Mouse (Mus musculus) hindbrain, postnatal 0 days (tissue): ENCODE data around the gene Nfib. TPM values are rescaled to one million over a fixed set of nuclear protein-coding genes. Genes with fewer than 3 reads are reported as not detected.

Source experiments
- ATAC-seq: fragments of 200-750 bp; cut with Nextera tagmentation; 2 replicates; pipeline ENCODE4 v1.8.0; 2017; ENCODE audit warnings: mild to moderate bottlenecking, moderate TSS enrichment, moderate library complexity
- DNase-seq: peaks from one replicate; pipeline ENCODE4 v3.0.0-alpha.2; 2015; ENCODE audit warnings: low spot score
- H3K27ac ChIP-seq: fragments of 300-500 bp; sonication (generic); 2 replicates; pipeline ENCODE4 v1.5.1; 2014; ENCODE audit warnings: mild to moderate bottlenecking
- H3K27me3 ChIP-seq: fragments of 300-500 bp; sonication (generic); 2 replicates; pipeline ENCODE4 v1.6.1; 2014; ENCODE audit warnings: low read length, mixed read lengths; ENCODE audit not compliant: insufficient read depth
- H3K36me3 ChIP-seq: fragments of 300-500 bp; sonication (generic); 2 replicates; pipeline ENCODE4 v1.6.1; 2014; ENCODE audit warnings: low read length, mixed read lengths; ENCODE audit not compliant: insufficient read depth
- H3K4me1 ChIP-seq: fragments of 300-500 bp; sonication (generic); 2 replicates; pipeline ENCODE4 v1.6.1; 2014; ENCODE audit warnings: antibody characterized with exemption, low read length, mixed read lengths; ENCODE audit not compliant: insufficient read depth
- H3K4me2 ChIP-seq: fragments of 300-500 bp; sonication (generic); 2 replicates; pipeline ENCODE4 v1.6.1; 2014; ENCODE audit warnings: low read depth, mild to moderate bottlenecking, low read length, moderate library complexity, mixed read lengths
- H3K4me3 ChIP-seq: fragments of 300-500 bp; sonication (generic); 2 replicates; pipeline ENCODE4 v1.5.1; 2014; ENCODE audit warnings: low read length
- H3K9ac ChIP-seq: fragments of 300-500 bp; sonication (generic); replicated peaks from 2 replicates; pipeline ENCODE4 v1.6.1; 2014; ENCODE audit warnings: mild to moderate bottlenecking, low read length, moderate library complexity, mixed read lengths
- H3K9me3 ChIP-seq: fragments of 300-500 bp; sonication (generic); 2 replicates; pipeline ENCODE4 v1.6.1; 2016; ENCODE audit warnings: low read length, mixed read lengths
- CTCF ChIP-seq: IDR thresholded peaks from 2 replicates; pipeline ENCODE4 v1.5.1; 2016; ENCODE audit warnings: antibody characterized with exemption, control low read depth, low read depth
- WGBS: fragments of 180-500 bp; shearing (Covaris S2); extraction: QIAGEN DNeasy Blood & Tissue Kit; methylation state at CpG from one replicate; pipeline ENCODE4 v1.1.7; 2014; 5-methylcytosine and 5-hydroxymethylcytosine counted together
- polyA plus RNA-seq: library from polyadenylated mRNA; unstranded; fragments of >200 nt; fragmentation: Nextera tagmentation; extraction: Ambion mirVana; gene quantifications from 2 replicates; pipeline ENCODE4 v1.2.1, GENCODE M21; 2015
- total RNA-seq: library from RNA; depleted of rRNA; stranded (reverse); fragments of >200 nt; gene quantifications from 2 replicates; pipeline ENCODE4 v1.2.3, GENCODE M21; 2014

The Nfib gene
- total and polyA plus RNA-seq, 2 experiments from 2014 or later: 69.8 to 112 TPM

- WGBS: 2% methylated on average over 13 of the region's 13 CpGs
- no peak for TF ChIP-seq CTCF
Observed at GRCm38 (mm10) chr4:82512335-82512734, 193.2 kb downstream of the Nfib start.

GRCm38 (mm10) chr4:82511524-82511923 is 194.0 kb downstream of the Nfib start:
- Histone ChIP-seq H3K4me3 (peak overlapping the region; percentile 81), H3K27ac (peak overlapping the region; percentile 89), H3K36me3 (no peaks in the 10 kb centered on the region), H3K4me2 (peak overlapping the region; percentile 74), H3K4me1 (peaks cover 4% of the 10 kb centered on the region; the same call in 1 of the 2 replicates), H3K27me3 (no peaks in the 10 kb centered on the region), H3K9me3 (no peaks in the 10 kb centered on the region), H3K9ac (peak overlapping the region; percentile 45)
- no peak for TF ChIP-seq CTCF
- ATAC-seq (peak; percentile 36), DNase-seq (peak; percentile 94)
- 1% methylated on average over 8 of the region's 8 CpGs for WGBS

More at GRCm38 (mm10) chr4:82512335-82512734, 193.2 kb downstream of the Nfib start:
- Histone ChIP-seq H3K36me3 (no peaks in the 10 kb centered on the region), H3K4me2 (peak overlapping the region; percentile 74), H3K9me3 (no peaks in the 10 kb centered on the region), H3K9ac (peak overlapping the region; percentile 45), H3K4me1 (peaks cover 4% of the 10 kb centered on the region; the same call in 1 of the 2 replicates), H3K27me3 (no peaks in the 10 kb centered on the region), H3K4me3 (peak overlapping the region; percentile 81), H3K27ac (peak overlapping the region; percentile 89)
- no peak for DNase-seq
- no peak for ATAC-seq

- H3K9me3 ChIP-seq: no peaks in the 10 kb centered on the region
- no peak for ATAC-seq
- DNase-seq: no peak
- TF ChIP-seq CTCF: no peak
- H3K4me3 ChIP-seq: peak overlapping the region; percentile 81
- H3K36me3 ChIP-seq: no peaks in the 10 kb centered on the region
- H3K27me3 ChIP-seq: no peaks in the 10 kb centered on the region
- 5% methylated on average over 16 of the region's 16 CpGs for WGBS
- H3K27ac ChIP-seq: peak overlapping the region; percentile 89
- H3K4me1 ChIP-seq: peaks cover 4% of the 10 kb centered on the region; the same call in 1 of the 2 replicates
- peak overlapping the region; percentile 74 for H3K4me2 ChIP-seq
- H3K9ac ChIP-seq: peak overlapping the region; percentile 45
Observed at GRCm38 (mm10) chr4:82511001-82511513, 194.5 kb downstream of the Nfib start.

- H3K36me3 ChIP-seq: no peaks in the 10 kb centered on the region
- peak overlapping the region; percentile 99 for H3K9ac ChIP-seq
- H3K4me3 ChIP-seq: peak overlapping the region; percentile 81
- peak overlapping the region; percentile 98 for H3K27ac ChIP-seq
- ATAC-seq (no peak), DNase-seq (no peak)
- H3K4me2 ChIP-seq: peak overlapping the region; percentile 74
- H3K27me3 ChIP-seq: no peaks in the 10 kb centered on the region
- no peak for TF ChIP-seq CTCF
- 17% methylated on average over 4 of the region's 4 CpGs for WGBS
- H3K4me1 ChIP-seq: peaks cover 4% of the 10 kb centered on the region; the same call in 1 of the 2 replicates
- no peaks in the 10 kb centered on the region for H3K9me3 ChIP-seq
Observed at GRCm38 (mm10) chr4:82509771-82510170, 195.8 kb downstream of the Nfib start.

- WGBS: 32% methylated on average over 2 of the region's 2 CpGs
- peaks cover 4% of the 10 kb centered on the region; the same call in 1 of the 2 replicates for H3K4me1 ChIP-seq
- DNase-seq (no peak), ATAC-seq (no peak)
- peak overlapping the region; percentile 74 for H3K4me2 ChIP-seq
- H3K27me3 ChIP-seq: no peaks in the 10 kb centered on the region
- TF ChIP-seq CTCF: no peak
- H3K4me3 ChIP-seq: peak overlapping the region; percentile 81
- H3K36me3 ChIP-seq: no peaks in the 10 kb centered on the region
- peak overlapping the region; percentile 98 for H3K27ac ChIP-seq
- no peaks in the 10 kb centered on the region for H3K9me3 ChIP-seq
- peak overlapping the region; percentile 99 for H3K9ac ChIP-seq
Observed at GRCm38 (mm10) chr4:82509166-82509767, 196.3 kb downstream of the Nfib start.

- Histone ChIP-seq H3K4me3 (peak overlapping the region; percentile 81), H3K4me2 (peak overlapping the region; percentile 74), H3K36me3 (no peaks in the 10 kb centered on the region), H3K27me3 (no peaks in the 10 kb centered on the region), H3K9me3 (no peaks in the 10 kb centered on the region), H3K9ac (peak overlapping the region; percentile 99), H3K4me1 (peaks cover 4% of the 10 kb centered on the region; the same call in 1 of the 2 replicates), H3K27ac (peak overlapping the region; percentile 98)
- WGBS: 12% methylated on average over 7 of the region's 7 CpGs
- no peak for DNase-seq
- no peak for TF ChIP-seq CTCF
- no peak for ATAC-seq
Observed at GRCm38 (mm10) chr4:82508281-82508687, 197.3 kb downstream of the Nfib start.
